Mouse (Mus musculus) lung, embryonic 14.5 days (tissue): ENCODE measurements around the gene Usf2. TPM values are rescaled to one million over a fixed set of nuclear protein-coding genes. Genes with fewer than 3 reads are reported as not detected.

Experiments
- ATAC-seq: fragments of 200-750 bp; cut with Nextera tagmentation; 2 replicates; pipeline ENCODE4 v1.8.0; 2017; ENCODE audit warnings: mild to moderate bottlenecking, moderate TSS enrichment, moderate library complexity; ENCODE audit not compliant: insufficient read depth
- DNase-seq: peaks from one replicate; pipeline ENCODE4 v3.0.0-alpha.2; 2015
- H3K27ac ChIP-seq: fragments of 300-500 bp; sonication (generic); 2 replicates; pipeline ENCODE4 v1.5.1; 2014; ENCODE audit warnings: low read depth, mild to moderate bottlenecking, moderate library complexity
- H3K27me3 ChIP-seq: fragments of 300-500 bp; sonication (generic); 2 replicates; pipeline ENCODE4 v1.6.1; 2014; ENCODE audit warnings: low read length, control low read depth; ENCODE audit not compliant: insufficient read depth
- H3K36me3 ChIP-seq: fragments of 300-500 bp; sonication (generic); 2 replicates; pipeline ENCODE4 v1.6.1; 2014; ENCODE audit warnings: control low read depth; ENCODE audit not compliant: insufficient read depth
- H3K4me1 ChIP-seq: fragments of 300-500 bp; sonication (generic); 2 replicates; pipeline ENCODE4 v1.6.1; 2014; ENCODE audit warnings: antibody characterized with exemption, control low read depth; ENCODE audit not compliant: insufficient read depth
- H3K4me2 ChIP-seq: fragments of 300-500 bp; sonication (generic); 2 replicates; pipeline ENCODE4 v1.6.1; 2014; ENCODE audit warnings: mild to moderate bottlenecking
- H3K4me3 ChIP-seq: fragments of 300-500 bp; sonication (generic); 2 replicates; pipeline ENCODE4 v1.5.1; 2014; ENCODE audit warnings: low read depth, low read length
- H3K9ac ChIP-seq: fragments of 300-500 bp; sonication (generic); 2 replicates; pipeline ENCODE4 v1.6.1; 2014
- H3K9me3 ChIP-seq: fragments of 300-500 bp; sonication (generic); 2 replicates; pipeline ENCODE4 v1.6.1; 2016; ENCODE audit warnings: low read depth, low read length, control low read depth
- CTCF ChIP-seq: IDR thresholded peaks from 2 replicates; pipeline ENCODE4 v1.5.1; 2016; ENCODE audit warnings: antibody characterized with exemption, low read depth
- WGBS: fragments of 180-500 bp; shearing (Covaris S2); extraction: QIAGEN DNeasy Blood & Tissue Kit; methylation state at CpG from one replicate; pipeline ENCODE4 v1.1.7; 2014; 5-methylcytosine and 5-hydroxymethylcytosine counted together
- polyA plus RNA-seq: library from polyadenylated mRNA; unstranded; fragments of >200 nt; fragmentation: Nextera tagmentation; extraction: Ambion mirVana; gene quantifications from 2 replicates; pipeline ENCODE4 v1.2.1, GENCODE M21; 2014

Usf2 gene
- polyA plus RNA-seq, 1 experiment from 2014 or later, result 21.8 TPM

DNA sequence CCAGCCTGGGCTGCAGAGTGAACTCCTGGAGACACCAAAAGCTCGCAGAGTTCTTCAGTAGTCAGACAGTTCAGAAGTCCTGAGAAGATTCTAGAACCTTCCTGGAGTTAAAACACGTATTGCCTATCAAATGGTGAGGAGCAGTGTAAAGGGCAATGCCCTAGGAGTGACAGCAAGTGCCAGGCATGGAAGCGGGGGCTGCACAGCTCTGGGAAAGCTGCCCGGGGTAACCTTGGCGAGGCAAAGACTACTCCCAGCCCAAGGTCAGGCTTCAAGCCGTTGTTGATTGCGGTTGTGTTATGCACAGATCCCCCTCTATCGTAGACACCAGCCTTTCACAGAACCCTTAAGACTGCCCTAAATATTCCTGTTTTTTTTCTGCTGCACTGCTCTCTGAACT lies 12.0 kb upstream of the Usf2 start:
- WGBS, result 93% methylated on average over 8 of the region's 8 CpGs

DNA sequence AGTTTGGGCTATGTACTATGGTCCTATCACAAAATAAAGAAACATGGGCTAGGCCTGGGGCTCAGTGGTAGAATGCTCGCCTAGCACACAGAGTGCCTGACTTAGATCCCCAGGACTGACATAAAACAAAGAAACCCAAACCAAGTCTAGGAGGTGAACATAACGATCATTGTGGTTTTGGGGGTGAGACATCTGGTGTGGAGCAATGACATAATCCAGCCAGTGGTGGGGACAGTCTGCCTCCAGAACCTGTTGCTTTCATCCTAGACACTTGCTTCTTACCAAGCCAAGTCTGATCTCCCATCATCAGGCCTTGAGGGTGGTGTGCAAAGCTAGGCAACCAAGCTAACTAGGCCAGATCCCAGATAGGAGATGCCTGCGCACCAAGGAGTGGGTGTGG lies 10.1 kb upstream of the Usf2 start:
- H3K4me3 ChIP-seq, result no peak overlapping the region
- H3K9me3 ChIP-seq, result no peaks in the 10 kb centered on the region
- no peak overlapping the region for H3K4me2 ChIP-seq
- DNase-seq, result no peak
- H3K27ac ChIP-seq, result no peak overlapping the region
- no peaks in the 10 kb centered on the region for H3K27me3 ChIP-seq
- H3K4me1 ChIP-seq, result no peaks in the 10 kb centered on the region
- 86% methylated on average over 3 of the region's 3 CpGs for WGBS
- no peak for TF ChIP-seq CTCF
- no peak overlapping the region for H3K9ac ChIP-seq
- H3K36me3 ChIP-seq, result peaks cover 8% of the 10 kb centered on the region; the same call in 1 of the 2 replicates
- no peak for ATAC-seq

More for the DNA sequence above, 12.0 kb upstream of the Usf2 start:
- Histone ChIP-seq H3K36me3 (peaks cover 8% of the 10 kb centered on the region; the same call in 1 of the 2 replicates), H3K27me3 (peaks cover 13% of the 10 kb centered on the region), H3K4me2 (no peak overlapping the region), H3K27ac (no peak overlapping the region), H3K4me1 (no peaks in the 10 kb centered on the region), H3K9me3 (no peaks in the 10 kb centered on the region), H3K9ac (no peak overlapping the region), H3K4me3 (no peak overlapping the region)
- no peak for TF ChIP-seq CTCF
- DNase-seq (no peak), ATAC-seq (no peak)

DNA sequence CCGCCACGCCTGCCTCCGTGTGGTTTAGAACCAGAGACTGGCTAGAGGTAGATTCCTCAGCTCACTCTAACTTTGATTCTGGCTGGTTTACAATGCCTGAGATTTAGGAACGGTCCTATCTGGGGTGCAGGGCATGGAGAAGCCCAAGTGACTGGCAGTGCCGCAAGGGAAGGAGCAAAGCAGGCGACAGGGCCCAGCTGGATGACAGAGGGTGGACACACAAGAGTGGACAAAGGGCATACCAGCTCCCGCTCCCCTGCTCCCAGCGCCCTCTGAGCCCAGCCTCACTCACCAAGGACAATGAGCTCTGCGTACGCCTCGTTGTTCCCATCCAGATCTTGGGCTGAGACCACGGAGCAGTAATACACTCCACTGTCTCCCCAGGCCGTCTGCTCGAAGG lies 9.1 kb upstream of the Usf2 start:
- H3K27ac ChIP-seq, result no peak overlapping the region
- no peaks in the 10 kb centered on the region for H3K4me1 ChIP-seq
- H3K27me3 ChIP-seq, result no peaks in the 10 kb centered on the region
- ATAC-seq (no peak), DNase-seq (no peak)
- peaks cover 8% of the 10 kb centered on the region; the same call in 1 of the 2 replicates for H3K36me3 ChIP-seq
- no peaks in the 10 kb centered on the region for H3K9me3 ChIP-seq
- H3K4me3 ChIP-seq, result no peak overlapping the region
- H3K4me2 ChIP-seq, result no peak overlapping the region
- no peak overlapping the region for H3K9ac ChIP-seq
- TF ChIP-seq CTCF, result no peak
- 87% methylated on average over 14 of the region's 14 CpGs for WGBS

GRCm38 (mm10) chr7:30964366-30964765 lies 7.8 kb upstream of the Usf2 start:
- DNase-seq (no peak), ATAC-seq (no peak)
- no peaks in the 10 kb centered on the region for H3K9me3 ChIP-seq
- peaks cover 17% of the 10 kb centered on the region; the same call in 1 of the 2 replicates for H3K36me3 ChIP-seq
- H3K4me3 ChIP-seq, result no peak overlapping the region
- H3K9ac ChIP-seq, result no peak overlapping the region
- TF ChIP-seq CTCF, result no peak
- 81% methylated on average over 7 of the region's 7 CpGs for WGBS
- H3K4me1 ChIP-seq, result no peaks in the 10 kb centered on the region
- H3K4me2 ChIP-seq, result no peak overlapping the region
- H3K27me3 ChIP-seq, result no peaks in the 10 kb centered on the region
- no peak overlapping the region for H3K27ac ChIP-seq

DNA sequence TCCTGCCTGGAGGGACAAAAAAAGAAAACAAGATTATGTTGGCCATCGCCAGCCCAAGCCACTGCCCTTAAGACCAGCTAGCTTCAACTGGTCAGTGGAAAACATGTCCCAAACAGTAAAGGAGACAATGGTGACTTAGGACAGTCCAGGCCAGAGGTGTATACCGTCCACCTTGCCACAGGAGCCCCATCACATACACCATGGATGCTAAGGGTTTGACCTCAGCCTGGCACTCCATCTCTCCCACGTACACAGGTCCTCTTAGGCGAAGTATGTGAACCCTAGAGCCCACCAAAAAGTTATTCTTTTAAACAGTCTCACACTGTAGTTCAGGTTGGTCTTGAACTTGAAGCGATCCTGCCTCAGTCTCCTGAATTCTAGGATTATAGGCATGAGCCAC lies 6.3 kb upstream of the Usf2 start:
- H3K27ac ChIP-seq, result no peak overlapping the region
- no peak overlapping the region for H3K4me2 ChIP-seq
- peaks cover 25% of the 10 kb centered on the region; the same call in 1 of the 2 replicates for H3K36me3 ChIP-seq
- no peak overlapping the region for H3K9ac ChIP-seq
- no peaks in the 10 kb centered on the region for H3K9me3 ChIP-seq
- no peak for TF ChIP-seq CTCF
- DNase-seq (no peak), ATAC-seq (no peak)
- H3K4me3 ChIP-seq, result no peak overlapping the region
- no peaks in the 10 kb centered on the region for H3K27me3 ChIP-seq
- WGBS, result 92% methylated on average over 5 of the region's 5 CpGs
- H3K4me1 ChIP-seq, result no peaks in the 10 kb centered on the region

- no peak for ATAC-seq
- H3K27ac ChIP-seq, result no peak overlapping the region
- 88% methylated on average over 6 of the region's 6 CpGs for WGBS
Observed at GRCm38 (mm10) chr7:30959786-30960349, 3.3 kb upstream of the Usf2 start.

DNA sequence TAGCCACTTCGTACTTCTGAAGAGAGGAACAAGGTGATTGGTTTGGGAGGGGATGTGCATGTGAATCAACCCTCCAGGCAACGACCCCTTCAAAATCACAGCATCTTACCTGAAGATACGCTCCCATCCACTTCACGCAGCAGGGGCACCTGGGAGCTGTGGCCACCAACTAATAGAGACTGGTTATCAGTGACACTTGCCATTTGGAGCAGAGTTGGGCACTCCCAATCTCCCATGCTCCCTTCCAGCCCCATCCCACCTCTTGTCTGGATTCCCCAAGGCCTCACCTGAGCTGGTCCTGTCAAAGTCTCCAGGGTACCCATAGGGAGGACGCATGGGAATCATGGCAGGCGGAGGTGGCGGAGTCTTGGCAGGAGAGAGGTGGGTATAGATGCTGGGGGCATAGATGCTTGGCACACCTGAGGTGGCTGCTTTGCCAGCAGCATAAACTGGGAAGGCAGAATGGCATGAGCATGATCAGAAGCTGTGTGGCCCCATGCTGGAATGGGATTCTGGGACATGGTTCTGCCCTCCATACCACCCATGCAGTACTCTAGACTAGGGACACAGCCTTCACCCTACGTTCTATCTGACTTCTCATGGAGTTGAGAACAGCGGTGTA lies 2.4 kb upstream of the Usf2 start:
- DNase-seq (no peak), ATAC-seq (no peak)
- TF ChIP-seq CTCF, result no peak
- H3K9ac ChIP-seq, result no peak overlapping the region
- H3K4me1 ChIP-seq, result no peaks in the 10 kb centered on the region
- no peak overlapping the region; the same call in 1 of the 2 replicates for H3K4me2 ChIP-seq
- H3K27me3 ChIP-seq, result no peaks in the 10 kb centered on the region
- H3K4me3 ChIP-seq, result no peak overlapping the region
- H3K36me3 ChIP-seq, result peaks cover 35% of the 10 kb centered on the region
- WGBS, result 96% methylated on average over 9 of the region's 9 CpGs
- H3K9me3 ChIP-seq, result no peaks in the 10 kb centered on the region
- no peak overlapping the region for H3K27ac ChIP-seq

More at GRCm38 (mm10) chr7:30959786-30960349, 3.3 kb upstream of the Usf2 start:
- no peak for DNase-seq
- no peak overlapping the region for H3K4me2 ChIP-seq
- no peaks in the 10 kb centered on the region for H3K27me3 ChIP-seq
- no peaks in the 10 kb centered on the region for H3K9me3 ChIP-seq
- H3K36me3 ChIP-seq, result peaks cover 26% of the 10 kb centered on the region
- TF ChIP-seq CTCF, result no peak
- no peaks in the 10 kb centered on the region for H3K4me1 ChIP-seq
- no peak overlapping the region for H3K4me3 ChIP-seq
- H3K9ac ChIP-seq, result no peak overlapping the region
